Mouse (Mus musculus) stomach, postnatal 0 days (tissue): ENCODE data around the gene Lrcol1.

ENCODE experiments used
- CTCF ChIP-seq: IDR thresholded peaks from 2 replicates; pipeline ENCODE4 v1.5.1; 2016; ENCODE audit warnings: antibody characterized with exemption, low read depth, mild to moderate bottlenecking, moderate library complexity
- EP300 ChIP-seq: optimal IDR thresholded peaks from 2 replicates; pipeline ENCODE3; 2016; ENCODE audit warnings: antibody characterized with exemption

DNA sequence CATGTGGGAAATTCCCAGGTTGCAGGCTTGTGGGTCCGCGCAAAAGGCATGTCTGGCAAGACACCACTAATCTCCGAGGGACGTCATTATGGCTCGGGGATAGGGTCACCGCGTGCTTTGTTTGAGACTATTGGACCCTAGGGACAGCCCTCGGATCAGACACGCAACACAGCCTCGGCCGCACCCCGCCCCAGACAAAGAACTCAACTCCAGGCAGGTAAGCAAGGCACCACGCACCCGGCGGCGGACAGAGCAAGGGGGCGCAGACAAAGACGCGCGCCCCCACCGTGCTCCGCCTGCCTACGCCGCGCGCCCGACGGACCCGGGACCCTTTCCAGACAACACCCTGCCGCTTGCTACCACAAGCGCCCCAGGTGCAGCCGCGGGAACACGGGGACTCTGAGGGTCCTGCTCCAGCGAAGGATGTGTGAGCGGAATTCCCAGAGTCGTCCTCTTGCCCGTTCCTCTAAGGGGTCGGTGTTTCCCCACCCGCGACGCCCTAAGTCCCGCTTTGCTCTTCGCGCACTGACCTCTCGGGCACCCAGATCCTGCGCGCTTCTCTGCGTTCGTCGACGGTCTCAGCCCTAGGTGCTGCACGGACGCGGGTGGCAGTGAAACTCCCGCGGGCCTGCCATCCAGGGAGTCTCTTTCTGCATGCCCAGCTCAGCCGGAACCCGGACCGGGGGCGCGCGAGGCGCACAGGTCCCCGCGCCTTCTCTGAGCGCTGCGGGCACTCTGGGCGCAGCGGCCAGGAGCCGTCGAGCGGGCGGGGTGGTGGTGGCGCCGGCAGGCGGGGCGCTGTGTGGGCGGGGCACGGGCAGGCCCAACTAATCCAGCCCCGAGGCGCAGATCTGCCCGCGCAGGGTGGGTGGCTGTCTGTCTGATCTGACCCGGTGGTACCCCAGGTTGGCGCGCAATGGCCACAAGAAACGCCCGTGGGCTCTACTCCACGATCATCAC lies 42.1 kb downstream of the Lrcol1 start:
- peak; percentile 5; the same call in 1 of the 2 replicates for TF ChIP-seq CTCF
- no peak for TF ChIP-seq EP300
